Mouse (Mus musculus) liver, embryonic 16.5 days (tissue): ENCODE measurements around the gene Adamts6. TPM values are rescaled to one million over a fixed set of nuclear protein-coding genes. Genes with fewer than 3 reads are reported as not detected.

ENCODE experiments used
- ATAC-seq: fragments of 200-750 bp; cut with Nextera tagmentation; 2 replicates; pipeline ENCODE4 v1.8.0; 2017; ENCODE audit warnings: low read depth, mild to moderate bottlenecking, moderate number of reproducible peaks, moderate library complexity
- H3K27ac ChIP-seq: fragments of 300-500 bp; sonication (generic); 2 replicates; pipeline ENCODE4 v1.5.1; 2014; ENCODE audit warnings: mild to moderate bottlenecking, low read length
- H3K27me3 ChIP-seq: fragments of 300-500 bp; sonication (generic); 2 replicates; pipeline ENCODE4 v1.6.1; 2014; ENCODE audit warnings: low read depth, low read length, mixed read lengths; ENCODE audit not compliant: control insufficient read depth, insufficient read depth
- H3K36me3 ChIP-seq: fragments of 300-500 bp; sonication (generic); 2 replicates; pipeline ENCODE4 v1.6.1; 2014; ENCODE audit warnings: mild to moderate bottlenecking; ENCODE audit not compliant: control insufficient read depth, insufficient read depth
- H3K4me1 ChIP-seq: fragments of 300-500 bp; sonication (generic); 2 replicates; pipeline ENCODE4 v1.6.1; 2014; ENCODE audit warnings: low read depth, low read length, mixed read lengths; ENCODE audit not compliant: control insufficient read depth
- H3K4me2 ChIP-seq: fragments of 300-500 bp; sonication (generic); 2 replicates; pipeline ENCODE4 v1.6.1; 2014; ENCODE audit warnings: low read depth, low read length, mixed read lengths
- H3K4me3 ChIP-seq: fragments of 300-500 bp; sonication (generic); 2 replicates; pipeline ENCODE4 v1.5.1; 2014; ENCODE audit warnings: low read depth, mild to moderate bottlenecking, low read length
- H3K9ac ChIP-seq: fragments of 300-500 bp; sonication (generic); 2 replicates; pipeline ENCODE4 v1.6.1; 2014; ENCODE audit warnings: low read depth, low read length
- H3K9me3 ChIP-seq: fragments of 300-500 bp; sonication (generic); replicated peaks from 2 replicates; pipeline ENCODE4 v1.6.1; 2016; ENCODE audit warnings: low read length; ENCODE audit not compliant: control insufficient read depth
- WGBS: fragments of 180-500 bp; shearing (Covaris S2); extraction: QIAGEN DNeasy Blood & Tissue Kit; methylation state at CpG from one replicate; pipeline ENCODE4 v1.1.7; 2014; ENCODE audit not compliant: insufficient replicate concordance; 5-methylcytosine and 5-hydroxymethylcytosine counted together
- polyA plus RNA-seq: library from polyadenylated mRNA; unstranded; fragments of >200 nt; fragmentation: Nextera tagmentation; extraction: Ambion mirVana; gene quantifications from 2 replicates; pipeline ENCODE4 v1.2.1, GENCODE M21; 2015

The Adamts6 gene
- polyA plus RNA-seq = 0.25 and 0.27 TPM in 2 replicates

GRCm38 (mm10) chr13:104287366-104288225 lies at the start of gene Adamts6:
TSS of gene Adamts6 (plus strand) at chr13:104287835.
- peak within 1 kb of the TSS; percentile 69 for H3K4me3 ChIP-seq
- H3K9ac ChIP-seq = peak within 1 kb of the TSS; percentile 49
- ATAC-seq = no peak
- H3K9me3 ChIP-seq = no peaks in the 10 kb centered on the region
- peaks cover 8% of the 10 kb centered on the region for H3K4me1 ChIP-seq
- H3K4me2 ChIP-seq = peak within 1 kb of the TSS; percentile 92
- peak within 1 kb of the TSS; percentile 66 for H3K27ac ChIP-seq
- H3K36me3 ChIP-seq = no peaks in the 10 kb centered on the region
- no peaks in the 10 kb centered on the region for H3K27me3 ChIP-seq
- WGBS = under 1% methylated on average over 23 of the region's 23 CpGs

- WGBS = 64% methylated on average over 3 of the region's 3 CpGs
- ATAC-seq = no peak
- H3K4me2 ChIP-seq = no peak overlapping the region
Observed at GRCm38 (mm10) chr13:104258997-104259396, 28.6 kb upstream of the Adamts6 start.

GRCm38 (mm10) chr13:104285031-104285431 lies 2.6 kb upstream of the Adamts6 start:
- ATAC-seq = no peak
- H3K4me3 ChIP-seq = peak overlapping the region; percentile 69; the same call in 1 of the 2 replicates
- no peaks in the 10 kb centered on the region for H3K36me3 ChIP-seq
- WGBS = 1% methylated on average over 2 of the region's 2 CpGs
- H3K9me3 ChIP-seq = no peaks in the 10 kb centered on the region
- peaks cover 8% of the 10 kb centered on the region for H3K4me1 ChIP-seq
- H3K9ac ChIP-seq = peak overlapping the region; percentile 53; the same call in 1 of the 2 replicates
- H3K4me2 ChIP-seq = peak overlapping the region; percentile 92
- no peaks in the 10 kb centered on the region for H3K27me3 ChIP-seq
- peak overlapping the region; percentile 47; the same call in 1 of the 2 replicates for H3K27ac ChIP-seq

More at GRCm38 (mm10) chr13:104258997-104259396, 28.6 kb upstream of the Adamts6 start:
- Histone ChIP-seq H3K27ac (no peak overlapping the region), H3K4me3 (no peak overlapping the region), H3K9me3 (no peaks in the 10 kb centered on the region), H3K36me3 (no peaks in the 10 kb centered on the region), H3K4me1 (no peaks in the 10 kb centered on the region), H3K27me3 (no peaks in the 10 kb centered on the region), H3K9ac (no peak overlapping the region)

- Histone ChIP-seq H3K36me3 (no peaks in the 10 kb centered on the region), H3K9ac (peak overlapping the region; percentile 53), H3K27me3 (no peaks in the 10 kb centered on the region), H3K27ac (peak overlapping the region; percentile 47), H3K9me3 (no peaks in the 10 kb centered on the region), H3K4me3 (peak overlapping the region; percentile 69), H3K4me2 (peak overlapping the region; percentile 92), H3K4me1 (peaks cover 8% of the 10 kb centered on the region)
- WGBS = 0% methylated on average over 10 of the region's 10 CpGs
- ATAC-seq = no peak
Observed at GRCm38 (mm10) chr13:104285737-104286311, 1.8 kb upstream of the Adamts6 start.

- ATAC-seq = no peak
- peak overlapping the region; percentile 69 for H3K4me3 ChIP-seq
- H3K4me1 ChIP-seq = peaks cover 8% of the 10 kb centered on the region
- no peaks in the 10 kb centered on the region for H3K36me3 ChIP-seq
- H3K27me3 ChIP-seq = no peaks in the 10 kb centered on the region
- H3K9ac ChIP-seq = peak overlapping the region; percentile 53
- 0% methylated on average over 4 of the region's 4 CpGs for WGBS
- H3K27ac ChIP-seq = peak overlapping the region; percentile 66
- H3K9me3 ChIP-seq = no peaks in the 10 kb centered on the region
- H3K4me2 ChIP-seq = peak overlapping the region; percentile 92
Observed at GRCm38 (mm10) chr13:104286336-104286735, 1.3 kb upstream of the Adamts6 start.

GRCm38 (mm10) chr13:104286897-104287309 lies 732 bp upstream of the Adamts6 start:
- WGBS = under 1% methylated on average over 10 of the region's 10 CpGs
- Histone ChIP-seq H3K4me1 (peaks cover 8% of the 10 kb centered on the region), H3K9me3 (no peaks in the 10 kb centered on the region), H3K27ac (peak overlapping the region; percentile 66), H3K36me3 (no peaks in the 10 kb centered on the region), H3K4me2 (peak overlapping the region; percentile 92), H3K4me3 (peak overlapping the region; percentile 69), H3K9ac (peak overlapping the region; percentile 49), H3K27me3 (no peaks in the 10 kb centered on the region)
- ATAC-seq = peak; percentile 88

GRCm38 (mm10) chr13:104288226-104288859 lies 708 bp downstream of the Adamts6 start:
- WGBS = 2% methylated on average over 7 of the region's 7 CpGs
- no peaks in the 10 kb centered on the region for H3K36me3 ChIP-seq
- H3K4me3 ChIP-seq = peak overlapping the region; percentile 69
- H3K9ac ChIP-seq = 0 out of 2 replicates have a peak overlapping the region, but pooled peaks have one; percentile 5
- peaks cover 8% of the 10 kb centered on the region for H3K4me1 ChIP-seq
- peak overlapping the region; percentile 30; the same call in 1 of the 2 replicates for H3K27ac ChIP-seq
- ATAC-seq = peak; percentile 58
- H3K27me3 ChIP-seq = no peaks in the 10 kb centered on the region
- no peaks in the 10 kb centered on the region for H3K9me3 ChIP-seq
- peak overlapping the region; percentile 92 for H3K4me2 ChIP-seq

- Histone ChIP-seq H3K4me1 (peaks cover 8% of the 10 kb centered on the region), H3K4me3 (no peak overlapping the region), H3K36me3 (no peaks in the 10 kb centered on the region), H3K27ac (no peak overlapping the region), H3K4me2 (no peak overlapping the region), H3K27me3 (no peaks in the 10 kb centered on the region), H3K9me3 (no peaks in the 10 kb centered on the region), H3K9ac (no peak overlapping the region)
- no peak for ATAC-seq
Observed at GRCm38 (mm10) chr13:104289176-104289575, 1.5 kb downstream of the Adamts6 start.
